ENCODE assay signal across 8 mouse cellular contexts in the genomic region with DNA sequence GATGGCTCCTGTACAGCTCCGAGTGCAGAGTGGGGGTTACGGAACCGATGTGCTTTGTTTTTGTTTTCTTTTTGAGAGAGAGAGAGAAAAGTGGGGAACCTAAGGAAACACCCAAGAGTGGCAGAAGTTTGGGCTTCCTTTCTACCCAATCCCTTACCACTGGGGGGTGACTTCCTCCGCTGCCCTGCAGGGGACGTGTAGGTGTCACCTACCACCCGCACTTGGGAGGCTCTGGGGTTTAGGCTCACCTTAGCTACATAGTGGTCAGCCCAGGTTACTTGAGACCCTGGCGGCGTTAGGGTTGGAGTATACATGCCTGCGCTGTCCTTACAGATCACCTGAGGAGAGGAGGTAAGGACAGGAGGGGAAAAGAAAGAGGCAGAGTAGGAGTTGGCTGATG. TPM values are rescaled to one million over a fixed set of nuclear protein-coding genes. Genes with fewer than 3 reads are reported as not detected.
DNase-seq lines count a peak whose midpoint lies in the region; ATAC-seq and TF ChIP-seq lines count a peak whose summit lies in the region.

No protein-coding gene starts in this region.

- H3K9ac ChIP-seq in midbrain, postnatal 0 days (replicated peaks; ENCODE audit: low read length, poor library complexity, severe bottlenecking), result no peak overlapping the region
- peak overlapping the region; percentile 19 for H3K9ac ChIP-seq in heart, embryonic 12.5 days
- peak overlapping the region; percentile 57; the same call in 1 of the 2 replicates for H3K9ac ChIP-seq in liver, embryonic 13.5 days

- ATAC-seq in midbrain, postnatal 0 days (ENCODE audit: low FRiP score), result no peak
- no peak for ATAC-seq in heart, embryonic 12.5 days (ENCODE audit: insufficient number of reproducible peaks, low FRiP score)
- ATAC-seq in liver, embryonic 13.5 days (ENCODE audit: low read depth), result no peak

- DNase-seq in midbrain, embryonic 10.5 days (ENCODE audit: low spot score), result no peak
- DNase-seq in midbrain, postnatal 0 days (ENCODE audit: low spot score), result no peak
- DNase-seq in liver, embryonic 13.5 days, result no peak
- DNase-seq in thymus, postnatal 0 days (ENCODE audit: low spot score), result peak; percentile 37
- no peak for DNase-seq in yolk sac, embryonic 10.5 days (ENCODE audit: low spot score)
- DNase-seq in frontal cortex, postnatal 36 days (ENCODE audit: low spot score in 2 of 2), result no peak
- no peak for DNase-seq in right cerebral cortex, adult 18-20 months

- peaks cover 21% of the 10 kb centered on the region for H3K4me1 ChIP-seq in midbrain, embryonic 10.5 days
- peaks cover 8% of the 10 kb centered on the region; the same call in 1 of the 2 replicates for H3K4me1 ChIP-seq in midbrain, postnatal 0 days (ENCODE audit: insufficient read depth, low read length)
- peaks cover 16% of the 10 kb centered on the region for H3K4me1 ChIP-seq in heart, embryonic 12.5 days (replicated peaks)
- H3K4me1 ChIP-seq in liver, embryonic 13.5 days (replicated peaks), result peaks cover 20% of the 10 kb centered on the region

- H3K36me3 ChIP-seq in midbrain, embryonic 10.5 days, result no peaks in the 10 kb centered on the region; the same call in 1 of the 2 replicates
- no peaks in the 10 kb centered on the region for H3K36me3 ChIP-seq in midbrain, postnatal 0 days (ENCODE audit: insufficient read depth, low read length)
- H3K36me3 ChIP-seq in heart, embryonic 12.5 days, result no peaks in the 10 kb centered on the region; the same call in none of the 2 replicates
- no peaks in the 10 kb centered on the region for H3K36me3 ChIP-seq in liver, embryonic 13.5 days

- TF ChIP-seq CTCF in midbrain, postnatal 0 days (IDR thresholded peaks at IDR 0.05), result no peak

- H3K9me3 ChIP-seq in midbrain, embryonic 10.5 days (replicated peaks), result 0 out of 2 replicates have a peak, but pooled peaks cover 7% of the 10 kb centered on the region
- no peaks in the 10 kb centered on the region for H3K9me3 ChIP-seq in midbrain, postnatal 0 days (ENCODE audit: low read length)
- H3K9me3 ChIP-seq in heart, embryonic 12.5 days (replicated peaks), result peaks cover 10% of the 10 kb centered on the region; the same call in 1 of the 2 replicates
- H3K9me3 ChIP-seq in liver, embryonic 13.5 days (replicated peaks), result no peaks in the 10 kb centered on the region; the same call in 1 of the 2 replicates

- H3K27ac ChIP-seq in midbrain, embryonic 10.5 days (replicated peaks), result peak overlapping the region; percentile 91
- no peak overlapping the region for H3K27ac ChIP-seq in midbrain, postnatal 0 days (ENCODE audit: low read depth, low read length)
- no peak overlapping the region for H3K27ac ChIP-seq in heart, embryonic 12.5 days (ENCODE audit: poor library complexity, severe bottlenecking)
- no peak overlapping the region for H3K27ac ChIP-seq in liver, embryonic 13.5 days

- no peak overlapping the region for H3K4me2 ChIP-seq in midbrain, postnatal 0 days (ENCODE audit: low read depth, low read length, poor library complexity, severe bottlenecking)
- peak overlapping the region; percentile 86 for H3K4me2 ChIP-seq in heart, embryonic 12.5 days
- peak overlapping the region; percentile 83 for H3K4me2 ChIP-seq in liver, embryonic 13.5 days

- H3K27me3 ChIP-seq in midbrain, embryonic 10.5 days (ENCODE audit: low read depth, poor library complexity, severe bottlenecking), result 0 out of 2 replicates have a peak, but pooled peaks cover 3% of the 10 kb centered on the region
- H3K27me3 ChIP-seq in midbrain, postnatal 0 days (ENCODE audit: insufficient read depth, low read length), result no peaks in the 10 kb centered on the region
- H3K27me3 ChIP-seq in heart, embryonic 12.5 days (replicated peaks), result no peaks in the 10 kb centered on the region
- no peaks in the 10 kb centered on the region for H3K27me3 ChIP-seq in liver, embryonic 13.5 days

- H3K4me3 ChIP-seq in midbrain, embryonic 10.5 days, result no peak overlapping the region
- H3K4me3 ChIP-seq in midbrain, postnatal 0 days (ENCODE audit: low read depth, low read length), result no peak overlapping the region
- H3K4me3 ChIP-seq in heart, embryonic 12.5 days, result no peak overlapping the region
- H3K4me3 ChIP-seq in liver, embryonic 13.5 days (replicated peaks), result no peak overlapping the region

- WGBS in midbrain, embryonic 10.5 days, result 68% methylated on average over 9 of the region's 9 CpGs
- 65% methylated on average over 9 of the region's 9 CpGs for WGBS in midbrain, postnatal 0 days
- WGBS in heart, embryonic 12.5 days, result 65% methylated on average over 9 of the region's 9 CpGs
- 79% methylated on average over 9 of the region's 9 CpGs for WGBS in liver, embryonic 13.5 days (ENCODE audit: insufficient replicate concordance)

RNA-seq across cellular contexts. Expression of a gene that starts 0.7 kb away (rescaled TPM):
- polyA plus RNA-seq in midbrain, embryonic 10.5 days (2016; fragmentation: Nextera tagmentation; extraction: Ambion mirVana), result 8.4 and 12.8 TPM in 2 replicates
- total RNA-seq in midbrain, postnatal 0 days (2014; rRNA removed), result 7.3 and 7.8 TPM in 2 replicates
- 6.9 and 8.5 TPM in 2 replicates for polyA plus RNA-seq in midbrain, postnatal 0 days (2015; fragmentation: Nextera tagmentation; extraction: Ambion mirVana)
- 5.6 and 6.8 TPM in 2 replicates for polyA plus RNA-seq in heart, embryonic 12.5 days (2016; fragmentation: Nextera tagmentation; extraction: Ambion mirVana)
- polyA plus RNA-seq in liver, embryonic 13.5 days (2015; fragmentation: Nextera tagmentation; extraction: Ambion mirVana), result 3.3 and 4.3 TPM in 2 replicates
- 21.9 and 22.5 TPM in 2 replicates for polyA plus RNA-seq in thymus, postnatal 0 days (2015; fragmentation: Nextera tagmentation; extraction: Ambion mirVana)

RNA-seq across cellular contexts. Expression of a gene that starts 57.0 kb away (rescaled TPM):
- 0.53 TPM in 2 replicates for polyA plus RNA-seq in midbrain, embryonic 10.5 days (2016; fragmentation: Nextera tagmentation; extraction: Ambion mirVana)
- total RNA-seq in midbrain, postnatal 0 days (2014; rRNA removed), result 20.8 and 24.7 TPM in 2 replicates
- 4.4 and 4.8 TPM in 2 replicates for polyA plus RNA-seq in midbrain, postnatal 0 days (2015; fragmentation: Nextera tagmentation; extraction: Ambion mirVana)
- 0.06 and 0.65 TPM in 2 replicates for polyA plus RNA-seq in heart, embryonic 12.5 days (2016; fragmentation: Nextera tagmentation; extraction: Ambion mirVana)
- 0.06 and 0.16 TPM in 2 replicates for polyA plus RNA-seq in liver, embryonic 13.5 days (2015; fragmentation: Nextera tagmentation; extraction: Ambion mirVana)
- polyA plus RNA-seq in thymus, postnatal 0 days (2015; fragmentation: Nextera tagmentation; extraction: Ambion mirVana), result 2.7 and 3.1 TPM in 2 replicates
